Mouse (Mus musculus): ENCODE data around the gene Ifnlr1.
"Not testable (repeated sequence)": the region's sequence is repeated elsewhere in the genome, so short reads cannot be mapped to it uniquely, and the experiment has no call there.

The Ifnlr1 gene

GRCm38 (mm10) chr4:135685906-135686567, at the start of gene Ifnlr1:
Gene Ifnlr1 (plus strand): TSS chr4:135686287.
- DNase-seq: peak; percentile 57 to 61

- not testable (repeated sequence) for DNase-seq
Observed at GRCm38 (mm10) chr4:135641302-135642079, 44.6 kb upstream of the Ifnlr1 start.

- no peak for DNase-seq
Observed at GRCm38 (mm10) chr4:135645022-135645637, 41.0 kb upstream of the Ifnlr1 start.

- DNase-seq: peak in 1 of 2 experiments; percentile 45
Observed at GRCm38 (mm10) chr4:135652966-135653607, 33.0 kb upstream of the Ifnlr1 start.

GRCm38 (mm10) chr4:135653956-135654355, 32.1 kb upstream of the Ifnlr1 start:
- DNase-seq: no peak

- peak; percentile 48 to 66 for DNase-seq
Observed at GRCm38 (mm10) chr4:135655499-135655898, 30.6 kb upstream of the Ifnlr1 start.

- DNase-seq: peak; percentile 48 to 60
Observed at GRCm38 (mm10) chr4:135656094-135656589, 29.9 kb upstream of the Ifnlr1 start.

GRCm38 (mm10) chr4:135658484-135658883, 27.6 kb upstream of the Ifnlr1 start:
- DNase-seq: peak; percentile 24 to 66

- DNase-seq: no peak
Observed at GRCm38 (mm10) chr4:135658899-135659298, 27.2 kb upstream of the Ifnlr1 start.

- DNase-seq: peak in 1 of 2 experiments; percentile 40
Observed at GRCm38 (mm10) chr4:135661082-135661809, 24.8 kb upstream of the Ifnlr1 start.

- DNase-seq: no peak
Observed at GRCm38 (mm10) chr4:135661994-135662393, 24.1 kb upstream of the Ifnlr1 start.

- no peak for DNase-seq
Observed at GRCm38 (mm10) chr4:135664656-135665055, 21.4 kb upstream of the Ifnlr1 start.

GRCm38 (mm10) chr4:135666192-135666975, 19.7 kb upstream of the Ifnlr1 start:
- DNase-seq: peak in 1 of 2 experiments; percentile 68

GRCm38 (mm10) chr4:135667266-135667844, 18.7 kb upstream of the Ifnlr1 start:
- peak in 1 of 2 experiments; percentile 34 for DNase-seq

GRCm38 (mm10) chr4:135673507-135673906, 12.6 kb upstream of the Ifnlr1 start:
- DNase-seq: no peak

- DNase-seq: no peak
Observed at GRCm38 (mm10) chr4:135674993-135675392, 11.1 kb upstream of the Ifnlr1 start.

GRCm38 (mm10) chr4:135676476-135676875, 9.6 kb upstream of the Ifnlr1 start:
- DNase-seq: peak in 1 of 2 experiments; percentile 19

GRCm38 (mm10) chr4:135679316-135679715, 6.8 kb upstream of the Ifnlr1 start:
- no peak for DNase-seq

GRCm38 (mm10) chr4:135681789-135682188, 4.3 kb upstream of the Ifnlr1 start:
- no peak for DNase-seq

GRCm38 (mm10) chr4:135683553-135683952, 2.5 kb upstream of the Ifnlr1 start:
- DNase-seq: peak in 1 of 2 experiments; percentile 57

GRCm38 (mm10) chr4:135684731-135685130, 1.4 kb upstream of the Ifnlr1 start:
- no peak for DNase-seq
